Mouse (Mus musculus) olfactory bulb, adult 2 months (tissue): ENCODE data around the gene Dyrk1a. TPM values are rescaled to one million over a fixed set of nuclear protein-coding genes. Genes with fewer than 3 reads are reported as not detected.

Source experiments
- H3K27ac ChIP-seq: fragments of 200-500 bp; 2 replicates; pipeline ENCODE4 v1.5.1; 2012; ENCODE audit warnings: low read depth, low read length; ENCODE audit not compliant: insufficient read depth
- H3K4me1 ChIP-seq: fragments of 200-500 bp; 2 replicates; pipeline ENCODE4 v1.6.1; 2012; ENCODE audit warnings: low read length; ENCODE audit not compliant: control insufficient read depth, insufficient read depth
- H3K4me3 ChIP-seq: fragments of 200-500 bp; 2 replicates; pipeline ENCODE4 v1.5.1; 2012; ENCODE audit warnings: mild to moderate bottlenecking, low read depth, low read length, moderate library complexity; ENCODE audit not compliant: insufficient read depth
- CTCF ChIP-seq: fragments of 200-500 bp; IDR thresholded peaks from 2 replicates; pipeline ENCODE4 v1.5.1; 2012; ENCODE audit warnings: low read depth, mild to moderate bottlenecking, low read length, moderate library complexity; ENCODE audit not compliant: insufficient read depth
- POLR2A ChIP-seq: fragments of 200-500 bp; IDR thresholded peaks from 2 replicates; pipeline ENCODE4 v1.6.1; 2012; ENCODE audit warnings: mild to moderate bottlenecking, low read depth, low read length, moderate library complexity; ENCODE audit not compliant: insufficient read depth
- WGBS: fragments of 180-500 bp; shearing (Covaris S2); methylation state at CpG from one replicate; pipeline ENCODE4 v1.1.7; 2018; 5-methylcytosine and 5-hydroxymethylcytosine counted together
- polyA plus RNA-seq: library from polyadenylated mRNA; stranded (reverse); fragments of >200 nt; gene quantifications from 2 replicates; pipeline ENCODE4 v1.2.4, GENCODE M21; 2012; ENCODE audit warnings: low replicate concordance; ENCODE audit not compliant: missing spikeins, insufficient read depth, insufficient read length

Dyrk1a gene
- polyA plus RNA-seq, 1 experiment, result not detected

- H3K4me3 ChIP-seq, result no peak overlapping the region
- whole genome bisulfite sequencing, result 45% methylated on average over 6 of the region's 6 CpGs
- H3K4me1 ChIP-seq, result peaks cover 19% of the 10 kb centered on the region
- no peak overlapping the region for H3K27ac ChIP-seq
- TF ChIP-seq POLR2A, result no peak
- no peak for TF ChIP-seq CTCF
Measured at GRCm38 (mm10) chr16:94599977-94600724, 30.3 kb downstream of the Dyrk1a start.

GRCm38 (mm10) chr16:94601089-94601488, 31.3 kb downstream of the Dyrk1a start:
- WGBS, result 45% methylated on average over 5 of the region's 5 CpGs
- Histone ChIP-seq H3K4me3 (no peak overlapping the region), H3K4me1 (peaks cover 18% of the 10 kb centered on the region), H3K27ac (no peak overlapping the region)
- TF ChIP-seq POLR2A (no peak), CTCF (no peak)

- no peak overlapping the region for H3K4me3 ChIP-seq
- peak overlapping the region; percentile 69; the same call in 1 of the 2 replicates for H3K27ac ChIP-seq
- no peak for TF ChIP-seq POLR2A
- no peak for TF ChIP-seq CTCF
- peaks cover 18% of the 10 kb centered on the region for H3K4me1 ChIP-seq
- 7% methylated on average over 6 of the region's 6 CpGs for WGBS
Measured at GRCm38 (mm10) chr16:94601540-94601953, 31.7 kb downstream of the Dyrk1a start.

GRCm38 (mm10) chr16:94602188-94602587, 32.4 kb downstream of the Dyrk1a start:
- Histone ChIP-seq H3K4me1 (peaks cover 15% of the 10 kb centered on the region), H3K4me3 (no peak overlapping the region), H3K27ac (no peak overlapping the region)
- TF ChIP-seq CTCF, result no peak
- no peak for TF ChIP-seq POLR2A
- 77% methylated on average over 1 of the region's 1 CpGs for WGBS

- TF ChIP-seq POLR2A (no peak), CTCF (no peak)
- peaks cover 15% of the 10 kb centered on the region for H3K4me1 ChIP-seq
- H3K4me3 ChIP-seq, result no peak overlapping the region
- H3K27ac ChIP-seq, result peak overlapping the region; percentile 29; the same call in 1 of the 2 replicates
- WGBS, result 29% methylated on average over 4 of the region's 4 CpGs
Measured at GRCm38 (mm10) chr16:94602730-94603129, 32.9 kb downstream of the Dyrk1a start.

- TF ChIP-seq POLR2A (no peak), CTCF (no peak)
- H3K27ac ChIP-seq, result no peak overlapping the region
- WGBS, result 78% methylated on average over 1 of the region's 1 CpGs
- no peak overlapping the region for H3K4me3 ChIP-seq
- peaks cover 13% of the 10 kb centered on the region for H3K4me1 ChIP-seq
Measured at GRCm38 (mm10) chr16:94606169-94606568, 36.4 kb downstream of the Dyrk1a start.

- TF ChIP-seq CTCF, result no peak
- TF ChIP-seq POLR2A, result no peak
- WGBS, result 14% methylated on average over 1 of the region's 1 CpGs
- Histone ChIP-seq H3K4me3 (no peak overlapping the region), H3K4me1 (peaks cover 9% of the 10 kb centered on the region), H3K27ac (no peak overlapping the region; the same call in 1 of the 2 replicates)
Measured at GRCm38 (mm10) chr16:94607468-94607867, 37.7 kb downstream of the Dyrk1a start.

- Histone ChIP-seq H3K4me3 (no peak overlapping the region), H3K4me1 (peaks cover 5% of the 10 kb centered on the region), H3K27ac (peak overlapping the region; percentile 25; the same call in 1 of the 2 replicates)
- TF ChIP-seq CTCF (no peak), POLR2A (no peak)
- WGBS, result 40% methylated on average over 9 of the region's 9 CpGs
Measured at GRCm38 (mm10) chr16:94608706-94609594, 39.1 kb downstream of the Dyrk1a start.

GRCm38 (mm10) chr16:94612573-94612972, 42.8 kb downstream of the Dyrk1a start:
- TF ChIP-seq CTCF, result no peak
- no peak for TF ChIP-seq POLR2A
- 36% methylated on average over 8 of the region's 8 CpGs for WGBS
- H3K4me1 ChIP-seq, result no peaks in the 10 kb centered on the region; the same call in 1 of the 2 replicates
- no peak overlapping the region for H3K27ac ChIP-seq
- no peak overlapping the region for H3K4me3 ChIP-seq
